Mouse (Mus musculus): ENCODE results near the gene Ap1g2. TPM values are rescaled to one million over a fixed set of nuclear protein-coding genes. Genes with fewer than 3 reads are reported as not detected.

Ap1g2 gene
- 45.1 and 52.9 TPM in 2 replicates for polyA plus RNA-seq (2014; fragmentation: Nextera tagmentation; extraction: Ambion mirVana)

- Histone ChIP-seq H3K4me3 (ENCODE audit: low read depth, low read length) (peak within 1 kb of the TSS; percentile 54), H3K4me2 (peak within 1 kb of the TSS; percentile 82), H3K27me3 (replicated peaks; ENCODE audit: control insufficient read depth, insufficient read depth, low read length) (peaks cover 28% of the 10 kb centered on the region), H3K36me3 (ENCODE audit: control insufficient read depth, insufficient read depth, low read length) (peaks cover 3% of the 10 kb centered on the region), H3K9me3 (ENCODE audit: control insufficient read depth, low read length) (no peaks in the 10 kb centered on the region), H3K4me1 (replicated peaks; ENCODE audit: control insufficient read depth, insufficient read depth, low read length) (peaks cover 16% of the 10 kb centered on the region; the same call in 1 of the 2 replicates), H3K27ac (ENCODE audit: low read depth, low read length) (peak within 1 kb of the TSS; percentile 35), H3K9ac (ENCODE audit: low read depth, low read length) (peak within 1 kb of the TSS; percentile 70)
- ATAC-seq (replicated peaks; ENCODE audit: low FRiP score) = peak; percentile 92
- WGBS = under 1% methylated on average over 39 of the region's 39 CpGs
- peak; percentile 87 for DNase-seq (ENCODE audit: low spot score)
Observed at GRCm38 (mm10) chr14:55105836-55106809, at the start of gene Ap1g2. Gene Ap1g2 (minus strand): TSS chr14:55106593.

GRCm38 (mm10) chr14:55152951-55153481 lies 46.6 kb upstream of the Ap1g2 start:
- 90% methylated on average over 16 of the region's 16 CpGs for WGBS
- no peaks in the 10 kb centered on the region for H3K4me1 ChIP-seq (replicated peaks; ENCODE audit: control insufficient read depth, insufficient read depth, low read length)
- no peaks in the 10 kb centered on the region for H3K27me3 ChIP-seq (replicated peaks; ENCODE audit: control insufficient read depth, insufficient read depth, low read length)
- no peak overlapping the region for H3K4me2 ChIP-seq
- ATAC-seq (replicated peaks; ENCODE audit: low FRiP score) (no peak), DNase-seq (ENCODE audit: low spot score) (no peak)
- no peak overlapping the region for H3K9ac ChIP-seq (ENCODE audit: low read depth, low read length)
- H3K9me3 ChIP-seq (ENCODE audit: control insufficient read depth, low read length) = no peaks in the 10 kb centered on the region
- H3K4me3 ChIP-seq (ENCODE audit: low read depth, low read length) = no peak overlapping the region
- no peak overlapping the region for H3K27ac ChIP-seq (ENCODE audit: low read depth, low read length)
- no peaks in the 10 kb centered on the region for H3K36me3 ChIP-seq (ENCODE audit: control insufficient read depth, insufficient read depth, low read length)

DNA sequence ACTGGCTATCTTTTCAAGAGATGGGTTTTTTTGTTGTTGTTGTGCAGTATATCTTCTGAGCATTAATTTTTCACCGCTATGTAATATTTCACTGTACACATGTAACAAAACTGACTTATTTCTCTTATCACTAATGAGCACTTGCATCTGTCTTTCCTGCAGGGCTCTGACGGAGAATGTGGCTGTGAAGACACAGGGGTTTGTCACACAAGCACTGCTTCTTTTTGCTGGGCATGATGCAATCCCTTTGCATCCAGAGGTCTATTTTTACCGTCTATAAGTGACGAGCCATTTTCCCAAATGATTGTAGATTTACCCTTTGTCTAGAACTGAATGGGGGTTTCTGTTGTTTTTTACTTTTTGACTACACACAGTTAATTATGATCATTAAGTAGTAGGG lies 45.8 kb upstream of the Ap1g2 start:
- 68% methylated on average over 4 of the region's 4 CpGs for WGBS

GRCm38 (mm10) chr14:55150985-55151384 lies 44.6 kb upstream of the Ap1g2 start:
- Histone ChIP-seq H3K4me2 (no peak overlapping the region), H3K9ac (ENCODE audit: low read depth, low read length) (no peak overlapping the region), H3K27ac (ENCODE audit: low read depth, low read length) (no peak overlapping the region), H3K27me3 (replicated peaks; ENCODE audit: control insufficient read depth, insufficient read depth, low read length) (no peaks in the 10 kb centered on the region), H3K36me3 (ENCODE audit: control insufficient read depth, insufficient read depth, low read length) (no peaks in the 10 kb centered on the region), H3K4me3 (ENCODE audit: low read depth, low read length) (no peak overlapping the region), H3K9me3 (ENCODE audit: control insufficient read depth, low read length) (no peaks in the 10 kb centered on the region), H3K4me1 (replicated peaks; ENCODE audit: control insufficient read depth, insufficient read depth, low read length) (peaks cover 6% of the 10 kb centered on the region)
- ATAC-seq (replicated peaks; ENCODE audit: low FRiP score) = no peak
- WGBS = 77% methylated on average over 5 of the region's 5 CpGs
- DNase-seq (ENCODE audit: low spot score) = no peak

More for the DNA sequence above, 45.8 kb upstream of the Ap1g2 start:
- ATAC-seq (replicated peaks; ENCODE audit: low FRiP score) (no peak), DNase-seq (ENCODE audit: low spot score) (no peak)
- H3K36me3 ChIP-seq (ENCODE audit: control insufficient read depth, insufficient read depth, low read length) = no peaks in the 10 kb centered on the region
- no peak overlapping the region for H3K27ac ChIP-seq (ENCODE audit: low read depth, low read length)
- no peaks in the 10 kb centered on the region for H3K27me3 ChIP-seq (replicated peaks; ENCODE audit: control insufficient read depth, insufficient read depth, low read length)
- H3K9me3 ChIP-seq (ENCODE audit: control insufficient read depth, low read length) = no peaks in the 10 kb centered on the region
- H3K4me1 ChIP-seq (replicated peaks; ENCODE audit: control insufficient read depth, insufficient read depth, low read length) = peaks cover under 1% of the 10 kb centered on the region; the same call in 1 of the 2 replicates
- no peak overlapping the region for H3K4me2 ChIP-seq
- no peak overlapping the region for H3K4me3 ChIP-seq (ENCODE audit: low read depth, low read length)
- no peak overlapping the region for H3K9ac ChIP-seq (ENCODE audit: low read depth, low read length)

DNA sequence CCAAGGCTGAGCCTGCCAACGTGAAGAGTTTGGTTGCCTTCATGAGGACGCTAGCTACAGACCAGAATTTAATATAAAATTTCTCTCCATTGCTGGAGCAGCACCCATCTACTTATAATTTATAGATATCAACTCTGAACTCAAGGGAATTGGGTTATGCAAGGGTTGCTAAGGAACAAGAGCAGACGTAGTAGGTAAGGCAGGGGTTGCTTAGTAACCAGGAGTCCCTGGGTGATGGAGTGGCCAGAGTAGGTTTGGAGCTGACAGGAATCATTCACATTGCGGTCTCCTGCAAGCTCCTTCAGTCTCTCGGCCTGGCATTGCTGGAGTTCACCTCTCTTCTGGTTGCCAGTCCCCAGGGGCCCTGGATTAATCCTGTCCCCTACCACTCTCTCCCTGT lies 42.6 kb upstream of the Ap1g2 start:
- Histone ChIP-seq H3K9ac (ENCODE audit: low read depth, low read length) (no peak overlapping the region), H3K27ac (ENCODE audit: low read depth, low read length) (no peak overlapping the region), H3K4me1 (replicated peaks; ENCODE audit: control insufficient read depth, insufficient read depth, low read length) (peaks cover 8% of the 10 kb centered on the region), H3K36me3 (ENCODE audit: control insufficient read depth, insufficient read depth, low read length) (no peaks in the 10 kb centered on the region), H3K4me2 (no peak overlapping the region), H3K4me3 (ENCODE audit: low read depth, low read length) (no peak overlapping the region), H3K27me3 (replicated peaks; ENCODE audit: control insufficient read depth, insufficient read depth, low read length) (no peaks in the 10 kb centered on the region), H3K9me3 (ENCODE audit: control insufficient read depth, low read length) (no peaks in the 10 kb centered on the region)
- ATAC-seq (replicated peaks; ENCODE audit: low FRiP score) = no peak
- no peak for DNase-seq (ENCODE audit: low spot score)
- 75% methylated on average over 5 of the region's 5 CpGs for WGBS

DNA sequence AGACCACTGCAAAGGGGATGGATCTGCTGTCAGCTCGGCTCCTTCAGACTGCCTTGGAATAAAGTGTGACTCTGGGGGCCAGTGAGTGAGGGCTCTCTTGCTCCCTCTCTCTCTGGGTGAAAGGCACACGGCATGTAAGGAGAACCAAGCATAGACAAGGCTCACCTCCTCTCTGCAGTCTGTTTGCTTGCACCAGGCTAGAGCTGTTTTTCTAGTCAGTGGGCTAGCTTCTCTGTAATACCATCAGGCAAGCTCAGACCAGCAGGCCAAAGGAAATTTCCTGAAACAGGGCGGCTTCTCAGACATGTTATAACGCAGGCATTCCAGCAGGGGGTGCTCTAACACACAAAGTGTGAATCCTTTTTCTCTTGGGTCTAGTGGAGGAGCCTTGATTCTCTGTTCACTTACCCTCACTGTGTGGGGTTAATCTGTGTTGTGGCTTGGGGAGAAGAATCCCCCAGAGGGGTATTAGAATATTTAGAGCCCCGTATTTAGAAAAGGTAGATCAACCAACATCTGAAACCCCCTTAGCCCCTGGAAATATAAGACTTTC lies 42.0 kb upstream of the Ap1g2 start:
- Histone ChIP-seq H3K27ac (ENCODE audit: low read depth, low read length) (no peak overlapping the region), H3K9me3 (ENCODE audit: control insufficient read depth, low read length) (no peaks in the 10 kb centered on the region), H3K27me3 (replicated peaks; ENCODE audit: control insufficient read depth, insufficient read depth, low read length) (no peaks in the 10 kb centered on the region), H3K4me1 (replicated peaks; ENCODE audit: control insufficient read depth, insufficient read depth, low read length) (peaks cover 8% of the 10 kb centered on the region), H3K9ac (ENCODE audit: low read depth, low read length) (no peak overlapping the region), H3K36me3 (ENCODE audit: control insufficient read depth, insufficient read depth, low read length) (no peaks in the 10 kb centered on the region), H3K4me2 (no peak overlapping the region), H3K4me3 (ENCODE audit: low read depth, low read length) (no peak overlapping the region)
- ATAC-seq (replicated peaks; ENCODE audit: low FRiP score) = no peak
- DNase-seq (ENCODE audit: low spot score) = peak; percentile 54
- 38% methylated on average over 5 of the region's 5 CpGs for WGBS

- no peaks in the 10 kb centered on the region for H3K9me3 ChIP-seq (ENCODE audit: control insufficient read depth, low read length)
- H3K9ac ChIP-seq (ENCODE audit: low read depth, low read length) = no peak overlapping the region
- no peaks in the 10 kb centered on the region for H3K27me3 ChIP-seq (replicated peaks; ENCODE audit: control insufficient read depth, insufficient read depth, low read length)
- H3K36me3 ChIP-seq (ENCODE audit: control insufficient read depth, insufficient read depth, low read length) = no peaks in the 10 kb centered on the region
- DNase-seq (ENCODE audit: low spot score) (no peak), ATAC-seq (replicated peaks; ENCODE audit: low FRiP score) (0 out of 2 replicates have a peak, but pooled peaks have one; percentile 39)
- H3K4me2 ChIP-seq = no peak overlapping the region
- H3K27ac ChIP-seq (ENCODE audit: low read depth, low read length) = no peak overlapping the region
- 69% methylated on average over 12 of the region's 12 CpGs for WGBS
- no peak overlapping the region for H3K4me3 ChIP-seq (ENCODE audit: low read depth, low read length)
- H3K4me1 ChIP-seq (replicated peaks; ENCODE audit: control insufficient read depth, insufficient read depth, low read length) = peaks cover 8% of the 10 kb centered on the region
Observed at GRCm38 (mm10) chr14:55146829-55147401, 40.5 kb upstream of the Ap1g2 start.

DNA sequence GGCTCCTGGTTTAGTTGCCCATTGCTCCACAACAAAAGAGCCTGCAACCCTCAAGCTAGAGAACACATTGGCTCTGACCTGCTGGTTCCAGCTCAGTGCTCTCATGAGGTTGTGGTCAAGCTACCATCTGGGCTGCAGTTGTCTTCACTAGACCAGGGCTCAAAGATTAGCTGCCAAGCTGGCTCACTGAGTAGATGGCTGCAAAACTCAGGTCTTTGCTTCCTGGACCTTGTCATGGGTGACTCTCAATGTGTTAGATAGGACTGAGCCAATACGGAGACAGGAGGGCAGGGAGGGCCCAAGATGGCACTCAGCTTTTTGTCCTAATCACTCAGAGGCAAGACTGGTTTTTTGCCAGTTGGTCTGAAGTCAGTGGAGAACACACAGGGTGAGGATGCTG lies 39.9 kb upstream of the Ap1g2 start:
- no peaks in the 10 kb centered on the region for H3K9me3 ChIP-seq (ENCODE audit: control insufficient read depth, low read length)
- peaks cover 8% of the 10 kb centered on the region for H3K4me1 ChIP-seq (replicated peaks; ENCODE audit: control insufficient read depth, insufficient read depth, low read length)
- no peak for ATAC-seq (replicated peaks; ENCODE audit: low FRiP score)
- no peak overlapping the region for H3K27ac ChIP-seq (ENCODE audit: low read depth, low read length)
- H3K9ac ChIP-seq (ENCODE audit: low read depth, low read length) = no peak overlapping the region
- H3K36me3 ChIP-seq (ENCODE audit: control insufficient read depth, insufficient read depth, low read length) = no peaks in the 10 kb centered on the region
- 75% methylated on average over 1 of the region's 1 CpGs for WGBS
- H3K4me2 ChIP-seq = no peak overlapping the region
- no peaks in the 10 kb centered on the region for H3K27me3 ChIP-seq (replicated peaks; ENCODE audit: control insufficient read depth, insufficient read depth, low read length)
- no peak for DNase-seq (ENCODE audit: low spot score)
- no peak overlapping the region for H3K4me3 ChIP-seq (ENCODE audit: low read depth, low read length)
